ENCODE assay signal across 23 mouse cellular contexts in genomic region chr11:116895402-116895801, GRCm38 (mm10). TPM values are rescaled to one million over a fixed set of nuclear protein-coding genes. Genes with fewer than 3 reads are reported as not detected.
DNase-seq lines count a peak whose midpoint lies in the region; ATAC-seq lines count a peak whose summit lies in the region.
"Had no signal": no experiment of that assay in that cellular context is flagged by ENCODE, and none has a peak within 500 bp of the region (broad histone marks: within the 10 kb centered on the region; RNA-seq: fewer than 3 reads in every experiment).

No protein-coding gene starts in this region.

- no peak overlapping the region for H3K4me3 ChIP-seq in midbrain, embryonic 11.5 days (ENCODE audit: low read depth, low read length)
- no peak overlapping the region for H3K4me3 ChIP-seq in midbrain, embryonic 15.5 days
- H3K4me3 ChIP-seq in hindbrain, embryonic 14.5 days (replicated peaks; ENCODE audit: low read length): no peak overlapping the region

- WGBS in midbrain, embryonic 11.5 days: 62% methylated on average over 3 of the region's 3 CpGs
- 33% methylated on average over 3 of the region's 3 CpGs for WGBS in midbrain, embryonic 15.5 days
- WGBS in hindbrain, embryonic 14.5 days: 36% methylated on average over 3 of the region's 3 CpGs

- no peak for ATAC-seq in midbrain, embryonic 11.5 days (ENCODE audit: low FRiP score)
- no peak for ATAC-seq in midbrain, embryonic 15.5 days (replicated peaks)
- ATAC-seq in hindbrain, embryonic 14.5 days (ENCODE audit: low FRiP score): no peak
- ATAC-seq: activated CD4-positive, CD25-positive, alpha-beta regulatory T cell, adult 4 months; CD4-positive, CD25-positive, alpha-beta regulatory T cell, adult 4 months; Patski had no signal

- no peaks in the 10 kb centered on the region for H3K36me3 ChIP-seq in midbrain, embryonic 11.5 days (ENCODE audit: control insufficient read depth, insufficient read depth, low read length)
- no peaks in the 10 kb centered on the region for H3K36me3 ChIP-seq in midbrain, embryonic 15.5 days (replicated peaks)
- H3K36me3 ChIP-seq in hindbrain, embryonic 14.5 days (replicated peaks; ENCODE audit: control insufficient read depth, insufficient read depth): no peaks in the 10 kb centered on the region
- H3K36me3 ChIP-seq: G1E had no signal

- no peak overlapping the region for H3K27ac ChIP-seq in midbrain, embryonic 11.5 days (ENCODE audit: low read depth, low read length)
- H3K27ac ChIP-seq in midbrain, embryonic 15.5 days: no peak overlapping the region
- H3K27ac ChIP-seq in hindbrain, embryonic 14.5 days: no peak overlapping the region

- no peaks in the 10 kb centered on the region for H3K4me1 ChIP-seq in midbrain, embryonic 11.5 days (ENCODE audit: control insufficient read depth, insufficient read depth, low read length)
- H3K4me1 ChIP-seq in midbrain, embryonic 15.5 days: no peaks in the 10 kb centered on the region
- no peaks in the 10 kb centered on the region for H3K4me1 ChIP-seq in hindbrain, embryonic 14.5 days (replicated peaks; ENCODE audit: control insufficient read depth, insufficient read depth, low read length)

- H3K4me2 ChIP-seq in midbrain, embryonic 11.5 days: no peak overlapping the region
- H3K4me2 ChIP-seq in midbrain, embryonic 15.5 days: no peak overlapping the region
- H3K4me2 ChIP-seq in hindbrain, embryonic 14.5 days (replicated peaks): no peak overlapping the region

- no peaks in the 10 kb centered on the region for H3K9me3 ChIP-seq in midbrain, embryonic 11.5 days (ENCODE audit: control insufficient read depth, low read length)
- no peaks in the 10 kb centered on the region for H3K9me3 ChIP-seq in midbrain, embryonic 15.5 days
- H3K9me3 ChIP-seq in hindbrain, embryonic 14.5 days (ENCODE audit: control insufficient read depth, low read length): no peaks in the 10 kb centered on the region
- H3K9me3 ChIP-seq: G1E had no signal

- H3K9ac ChIP-seq in midbrain, embryonic 11.5 days (ENCODE audit: low read length): no peak overlapping the region
- no peak overlapping the region for H3K9ac ChIP-seq in midbrain, embryonic 15.5 days
- no peak overlapping the region for H3K9ac ChIP-seq in hindbrain, embryonic 14.5 days

- peak; percentile 73 for DNase-seq in midbrain, embryonic 11.5 days (ENCODE audit: low spot score, missing footprints)
- DNase-seq in R1 (ENCODE audit: low read depth, low spot score): peak; percentile 52
- DNase-seq in ZHBTc4 (ENCODE audit: low read depth, low spot score): peak; percentile 28
- DNase-seq in hindbrain, embryonic 14.5 days (ENCODE audit: low spot score): no peak
- no peak for DNase-seq in lung, postnatal 14 days
- DNase-seq: adrenal gland, adult 2 months; adrenal gland, adult 8-10 months; adrenal gland, postnatal 10 days; adrenal gland, postnatal 14 days; adrenal gland, postnatal 25 days; adrenal gland, postnatal 36 days; B cell, adult 2 months; cerebellum, adult 11 months; cerebellum, adult 11-12 months; cerebellum, adult 18-20 months; cerebellum, adult 2 months; cerebellum, adult 8-10 months had no signal

- no peaks in the 10 kb centered on the region for H3K27me3 ChIP-seq in midbrain, embryonic 11.5 days (ENCODE audit: control insufficient read depth, insufficient read depth, low read length)
- no peaks in the 10 kb centered on the region; the same call in 1 of the 2 replicates for H3K27me3 ChIP-seq in midbrain, embryonic 15.5 days (replicated peaks)
- H3K27me3 ChIP-seq in hindbrain, embryonic 14.5 days (ENCODE audit: control insufficient read depth, insufficient read depth, low read length): no peaks in the 10 kb centered on the region

RNA-seq across cellular contexts. Expression of gene Mgat5b, which starts 23.3 kb away (rescaled TPM):
- polyA plus RNA-seq in midbrain, embryonic 11.5 days (2014; fragmentation: Nextera tagmentation; extraction: Ambion mirVana): 5.1 and 6.5 TPM in 2 replicates
- polyA plus RNA-seq in midbrain, embryonic 15.5 days (2015; fragmentation: Nextera tagmentation; extraction: Ambion mirVana): 28.3 and 28.6 TPM in 2 replicates
- polyA plus RNA-seq in hindbrain, embryonic 14.5 days (2014; fragmentation: Nextera tagmentation; extraction: Ambion mirVana): 24.5 and 26.0 TPM in 2 replicates
- polyA plus RNA-seq: activated CD4-positive, CD25-positive, alpha-beta regulatory T cell, adult 4 months; C2C12; CD4-positive, CD25-positive, alpha-beta regulatory T cell, adult 4 months; G1E had no signal

RNA-seq across cellular contexts. Expression of gene Srsf2, which starts 42.5 kb away (rescaled TPM):
- polyA plus RNA-seq in midbrain, embryonic 11.5 days (2014; fragmentation: Nextera tagmentation; extraction: Ambion mirVana): 974 and 988 TPM in 2 replicates
- polyA plus RNA-seq in midbrain, embryonic 15.5 days (2015; fragmentation: Nextera tagmentation; extraction: Ambion mirVana): 535 and 551 TPM in 2 replicates
- polyA plus RNA-seq in hindbrain, embryonic 14.5 days (2014; fragmentation: Nextera tagmentation; extraction: Ambion mirVana): 556 and 567 TPM in 2 replicates

RNA-seq across cellular contexts. Expression of gene Mfsd11, which starts 43.2 kb away (rescaled TPM):
- 28.6 and 30.3 TPM in 2 replicates for polyA plus RNA-seq in midbrain, embryonic 11.5 days (2014; fragmentation: Nextera tagmentation; extraction: Ambion mirVana)
- 51.5 and 51.8 TPM in 2 replicates for polyA plus RNA-seq in midbrain, embryonic 15.5 days (2015; fragmentation: Nextera tagmentation; extraction: Ambion mirVana)
- polyA plus RNA-seq in hindbrain, embryonic 14.5 days (2014; fragmentation: Nextera tagmentation; extraction: Ambion mirVana): 51.9 and 54.4 TPM in 2 replicates

RNA-seq across cellular contexts. Expression of gene Jmjd6, which starts 52.2 kb away (rescaled TPM):
- polyA plus RNA-seq in midbrain, embryonic 11.5 days (2014; fragmentation: Nextera tagmentation; extraction: Ambion mirVana): 86.9 and 89.9 TPM in 2 replicates
- polyA plus RNA-seq in midbrain, embryonic 15.5 days (2015; fragmentation: Nextera tagmentation; extraction: Ambion mirVana): 73.8 and 75.1 TPM in 2 replicates
- polyA plus RNA-seq in hindbrain, embryonic 14.5 days (2014; fragmentation: Nextera tagmentation; extraction: Ambion mirVana): 64.6 and 65.7 TPM in 2 replicates

RNA-seq across cellular contexts. Expression of gene Mettl23, which starts 52.3 kb away (rescaled TPM):
- 72.5 and 76.2 TPM in 2 replicates for polyA plus RNA-seq in midbrain, embryonic 11.5 days (2014; fragmentation: Nextera tagmentation; extraction: Ambion mirVana)
- 63.9 and 64.6 TPM in 2 replicates for polyA plus RNA-seq in midbrain, embryonic 15.5 days (2015; fragmentation: Nextera tagmentation; extraction: Ambion mirVana)
- polyA plus RNA-seq in hindbrain, embryonic 14.5 days (2014; fragmentation: Nextera tagmentation; extraction: Ambion mirVana): 70.0 and 73.9 TPM in 2 replicates

Comparison
In these comparisons a context has a peak if more than half of its experiments do, and no peak if none do; other contexts are left out.
1. DNase-seq: peak in midbrain, embryonic 11.5 days (single experiment), R1 (single experiment) and ZHBTc4 (single experiment); none in hindbrain, embryonic 14.5 days (single experiment) and lung, postnatal 14 days (single experiment).